Mouse (Mus musculus) brown adipose tissue, adult 24 weeks (tissue): ENCODE results near the gene Rrp36. TPM values are rescaled to one million over a fixed set of nuclear protein-coding genes. Genes with fewer than 3 reads are reported as not detected.
A peak's percentile ranks its signal among the peaks of the same experiment; 100 is the strongest.

Source experiments
- H3K27ac ChIP-seq: fragments of 200-500 bp; replicated peaks from 2 replicates; pipeline ENCODE4 v1.5.1; 2012; ENCODE audit warnings: low read depth, mild to moderate bottlenecking, low read length
- H3K4me1 ChIP-seq: fragments of 200-500 bp; 2 replicates; pipeline ENCODE4 v1.6.1; 2012; ENCODE audit warnings: low read length, mixed read lengths; ENCODE audit not compliant: control insufficient read depth, insufficient read depth, insufficient read length
- H3K4me3 ChIP-seq: fragments of 200-500 bp; 2 replicates; pipeline ENCODE4 v1.5.1; 2012; ENCODE audit warnings: low read depth, mild to moderate bottlenecking, low read length, moderate library complexity; ENCODE audit not compliant: insufficient read depth
- polyA plus RNA-seq: library from polyadenylated mRNA; stranded (reverse); fragments of >200 nt; gene quantifications from 2 replicates; pipeline ENCODE4 v1.2.4, GENCODE M21; 2012; ENCODE audit not compliant: missing spikeins, insufficient read depth, insufficient read length

The Rrp36 gene
- polyA plus RNA-seq, 1 experiment, result 19.7 TPM

DNA sequence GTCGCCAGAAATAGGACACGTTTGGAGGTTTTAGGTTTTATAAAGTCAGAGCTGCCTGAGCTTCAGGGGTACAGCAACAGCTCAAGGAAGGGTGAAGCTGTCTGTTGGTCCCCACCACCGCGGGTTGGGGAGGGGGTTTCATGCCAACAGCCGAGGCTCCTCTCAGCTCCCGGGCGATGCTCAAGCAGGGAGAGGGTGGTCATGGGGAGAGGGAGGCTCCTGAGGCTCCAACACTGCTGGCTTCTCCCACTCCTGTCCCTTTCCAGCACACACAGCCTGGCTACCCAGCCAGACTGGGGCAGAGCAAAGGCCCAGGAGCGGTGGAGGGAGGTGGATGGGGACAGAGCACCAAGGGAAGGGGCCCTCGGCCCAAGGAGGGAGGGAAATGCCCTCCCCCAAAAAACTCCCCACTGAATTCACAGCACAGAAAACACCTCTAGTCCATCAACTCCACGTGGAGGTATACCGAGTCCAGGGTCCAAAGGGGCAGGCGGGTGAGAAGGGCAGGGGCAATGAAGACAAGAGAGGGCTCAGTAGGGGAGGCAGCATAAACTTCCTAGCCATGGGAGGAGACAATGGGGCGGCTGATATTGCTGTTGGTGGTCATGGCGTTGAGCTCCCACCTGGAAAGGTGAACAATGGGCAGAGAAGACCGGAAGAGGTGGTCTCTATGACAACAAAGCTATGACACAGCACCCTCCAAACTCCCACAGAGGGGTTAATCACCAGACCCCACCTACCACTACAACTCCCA lies 555 bp upstream of the Rrp36 start:
- H3K4me1 ChIP-seq, result no peaks in the 10 kb centered on the region
- H3K27ac ChIP-seq, result no peak overlapping the region
- peak overlapping the region; percentile 40 for H3K4me3 ChIP-seq

- H3K4me1 ChIP-seq, result no peaks in the 10 kb centered on the region; the same call in 1 of the 2 replicates
- H3K27ac ChIP-seq, result no peak overlapping the region
- H3K4me3 ChIP-seq, result no peak overlapping the region
These were observed 4.2 kb downstream of the Rrp36 start for GRCm38 (mm10) chr17:46669911-46670310.

DNA sequence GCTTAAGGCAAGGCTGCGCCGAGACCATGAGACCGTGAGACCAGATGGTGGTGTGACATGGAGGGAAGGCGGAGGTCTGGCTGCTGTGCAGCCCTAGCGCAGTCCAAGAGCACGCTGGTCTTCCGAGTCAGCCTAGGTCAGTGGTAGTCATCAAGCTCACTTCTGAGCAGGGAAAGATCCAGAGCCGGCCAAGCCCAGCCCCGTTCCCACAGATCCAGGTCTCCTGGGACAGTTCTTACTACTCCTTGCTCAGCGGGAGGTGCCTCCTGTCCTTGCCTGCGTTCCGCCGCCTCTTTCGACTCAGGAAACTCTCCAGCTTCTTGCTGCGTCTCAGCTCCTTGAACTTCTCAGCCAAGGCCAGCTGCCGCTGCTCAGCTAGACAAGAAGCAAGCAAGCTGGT lies 6.4 kb downstream of the Rrp36 start:
- H3K4me3 ChIP-seq, result no peak overlapping the region
- no peaks in the 10 kb centered on the region; the same call in 1 of the 2 replicates for H3K4me1 ChIP-seq
- H3K27ac ChIP-seq, result peak overlapping the region; percentile 27; the same call in 1 of the 2 replicates

DNA sequence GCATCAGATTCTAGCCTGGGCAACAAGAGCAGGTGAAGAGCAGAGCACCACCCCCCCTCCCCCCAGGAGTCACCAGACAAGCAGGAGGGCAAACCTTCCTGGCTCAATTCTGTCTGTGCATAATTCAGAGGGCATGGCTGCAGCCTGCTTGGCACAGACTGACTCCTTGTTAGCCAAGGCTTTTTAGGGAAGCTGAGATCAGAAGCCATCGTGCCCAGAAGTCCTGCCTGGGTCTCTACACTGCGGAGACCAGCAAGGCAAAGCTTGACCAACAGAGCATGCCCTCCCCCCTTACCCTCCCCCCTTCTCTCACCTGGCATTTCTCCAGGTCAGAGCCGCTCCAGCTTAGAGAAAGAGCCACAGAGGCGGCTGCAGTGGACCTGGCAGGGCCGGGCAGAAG lies 11.4 kb downstream of the Rrp36 start:
- Histone ChIP-seq H3K4me3 (no peak overlapping the region), H3K4me1 (no peaks in the 10 kb centered on the region; the same call in 1 of the 2 replicates), H3K27ac (no peak overlapping the region)

- Histone ChIP-seq H3K4me1 (no peaks in the 10 kb centered on the region), H3K27ac (no peak overlapping the region), H3K4me3 (no peak overlapping the region)
These were observed 12.2 kb downstream of the Rrp36 start for GRCm38 (mm10) chr17:46661981-46662380.

GRCm38 (mm10) chr17:46661351-46661750 lies 12.8 kb downstream of the Rrp36 start:
- Histone ChIP-seq H3K27ac (no peak overlapping the region), H3K4me3 (no peak overlapping the region), H3K4me1 (no peaks in the 10 kb centered on the region)

DNA sequence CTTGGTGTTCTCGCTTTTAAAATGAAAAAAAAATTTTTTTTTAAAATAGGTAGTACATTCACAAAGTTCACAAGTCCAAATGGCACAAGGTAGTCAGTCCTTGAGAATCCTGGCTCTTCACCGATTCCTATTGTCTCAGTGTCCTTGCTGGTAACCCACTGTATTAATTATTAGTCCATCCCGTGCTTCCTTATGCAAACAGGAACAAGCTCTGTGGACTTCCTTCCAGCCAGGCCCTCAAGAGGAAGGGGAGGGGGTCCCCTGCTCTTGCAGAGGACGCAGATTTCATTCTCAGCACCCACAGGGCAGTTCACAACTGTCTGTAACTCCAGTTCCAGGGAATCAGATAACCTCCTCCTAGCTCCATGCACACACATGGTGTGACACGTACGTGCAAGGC lies 18.1 kb downstream of the Rrp36 start:
- Histone ChIP-seq H3K4me1 (peaks cover 12% of the 10 kb centered on the region), H3K4me3 (no peak overlapping the region), H3K27ac (0 out of 2 replicates have a peak overlapping the region, but pooled peaks have one; percentile 17)

DNA sequence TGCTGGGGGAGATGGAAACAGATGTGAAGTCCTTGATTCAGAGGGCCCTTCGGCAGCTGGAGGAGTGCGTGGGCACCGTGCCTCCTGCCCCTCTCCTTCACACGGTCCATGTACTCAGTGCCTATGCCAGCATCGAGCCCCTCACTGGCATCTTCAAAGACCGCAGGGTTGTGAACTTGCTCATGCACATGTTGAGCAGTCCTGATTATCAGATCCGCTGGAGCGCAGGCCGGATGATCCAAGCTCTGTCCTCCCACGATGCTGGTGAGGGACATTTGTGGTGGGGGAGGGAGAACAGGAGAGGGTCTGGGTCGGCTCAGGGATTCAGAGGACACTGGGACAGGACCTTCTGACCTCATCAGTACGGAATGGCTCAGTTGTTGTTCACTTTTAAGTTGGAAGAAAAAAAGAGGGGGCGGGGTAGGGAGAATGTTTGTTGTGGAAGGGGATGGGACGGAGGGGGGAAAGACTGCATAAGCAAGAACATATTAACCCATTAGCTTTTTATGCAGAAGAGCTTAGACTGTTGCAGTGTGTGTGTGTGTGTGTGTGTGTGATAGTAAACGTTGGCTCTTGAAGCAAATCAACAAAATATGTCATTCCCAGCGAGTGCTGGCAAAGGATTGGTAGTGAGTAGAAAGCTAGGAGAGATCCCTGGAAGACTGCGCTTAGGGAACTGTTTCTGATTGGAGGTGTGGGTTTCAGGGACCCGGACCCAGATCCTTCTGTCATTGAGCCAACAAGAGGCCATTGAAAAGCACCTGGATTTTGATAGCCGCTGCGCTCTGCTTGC lies 22.2 kb downstream of the Rrp36 start:
- peaks cover 15% of the 10 kb centered on the region for H3K4me1 ChIP-seq
- 0 out of 2 replicates have a peak overlapping the region, but pooled peaks have one; percentile 73 for H3K27ac ChIP-seq
- H3K4me3 ChIP-seq, result peak overlapping the region; percentile 79

- Histone ChIP-seq H3K4me3 (peak overlapping the region; percentile 79), H3K27ac (peak overlapping the region; percentile 73), H3K4me1 (peaks cover 15% of the 10 kb centered on the region)
These were observed 22.9 kb downstream of the Rrp36 start for GRCm38 (mm10) chr17:46651292-46651691.

DNA sequence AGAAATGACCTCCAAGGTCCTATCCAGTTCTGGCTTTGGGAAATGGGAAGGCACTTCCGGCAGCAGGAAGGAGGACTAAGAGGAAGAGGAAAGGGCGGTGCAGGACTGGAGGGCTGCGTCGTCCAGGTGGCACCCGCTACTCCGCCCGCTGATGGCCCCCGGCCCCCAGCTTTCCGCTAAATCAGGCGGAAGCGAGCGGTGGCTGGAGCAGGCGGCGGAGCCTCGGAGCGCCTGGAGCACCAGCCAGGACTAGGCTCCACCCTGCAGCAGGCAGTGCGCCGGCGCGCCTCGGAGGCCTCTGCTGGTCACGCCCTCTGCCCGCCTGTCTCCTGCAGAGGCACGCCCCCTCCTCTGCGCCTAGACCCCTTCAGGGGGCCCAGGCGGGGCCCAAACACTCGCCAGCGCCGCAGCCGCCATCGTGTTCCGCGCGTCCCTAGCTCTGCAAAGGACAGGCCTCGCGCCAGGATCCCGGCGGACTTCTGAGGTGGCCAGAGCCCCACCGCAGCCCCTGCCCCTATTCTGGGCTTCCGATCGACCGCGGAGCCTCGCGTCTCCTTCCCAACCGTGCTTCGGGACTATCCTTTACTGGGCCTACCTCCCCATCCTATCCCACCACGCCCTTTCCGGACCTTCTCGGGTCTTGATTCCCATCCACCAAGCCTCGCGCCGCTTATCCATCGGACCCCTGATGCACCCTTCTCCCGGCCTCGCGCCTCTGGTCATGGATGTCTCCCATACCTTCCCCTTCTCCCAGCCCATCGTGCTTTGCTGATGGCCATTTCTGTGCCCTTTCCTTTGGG lies 23.7 kb downstream of the Rrp36 start, which contains the start of gene Cul7:
TSS of gene Cul7 (plus strand) at position 106 of the 800 bp plus-strand sequence.
- H3K4me1 ChIP-seq, result peaks cover 12% of the 10 kb centered on the region
- peak within 1 kb of the TSS; percentile 88 for H3K27ac ChIP-seq

GRCm38 (mm10) chr17:46649811-46650210 lies 24.3 kb downstream of the Rrp36 start:
- H3K4me3 ChIP-seq, result peak overlapping the region; percentile 79
- H3K27ac ChIP-seq, result peak overlapping the region; percentile 88
- peaks cover 12% of the 10 kb centered on the region for H3K4me1 ChIP-seq

More for the DNA sequence above, 23.7 kb downstream of the Rrp36 start, which contains the start of gene Cul7:
- peak within 1 kb of the TSS; percentile 79 for H3K4me3 ChIP-seq

DNA sequence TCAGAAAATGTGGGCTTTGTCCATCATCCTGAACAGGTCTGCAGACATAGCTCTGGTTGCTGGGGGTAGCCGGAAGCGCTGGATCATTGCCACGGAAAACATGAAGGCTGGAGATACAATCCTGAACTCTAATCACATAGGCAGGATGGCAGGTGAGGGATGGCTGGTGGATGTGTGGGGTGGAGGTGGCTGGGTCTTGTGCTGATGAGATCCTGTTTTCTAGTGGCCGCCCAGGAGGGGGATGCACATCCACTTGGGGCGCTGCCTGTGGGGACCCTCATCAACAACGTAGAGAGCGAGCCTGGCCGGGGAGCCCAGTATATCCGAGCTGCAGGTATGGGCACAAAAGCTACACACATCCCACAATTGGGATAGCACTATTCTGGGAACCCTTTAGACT lies 25.7 kb downstream of the Rrp36 start:
- no peak overlapping the region for H3K27ac ChIP-seq
- no peak overlapping the region for H3K4me3 ChIP-seq
- peaks cover 14% of the 10 kb centered on the region for H3K4me1 ChIP-seq

DNA sequence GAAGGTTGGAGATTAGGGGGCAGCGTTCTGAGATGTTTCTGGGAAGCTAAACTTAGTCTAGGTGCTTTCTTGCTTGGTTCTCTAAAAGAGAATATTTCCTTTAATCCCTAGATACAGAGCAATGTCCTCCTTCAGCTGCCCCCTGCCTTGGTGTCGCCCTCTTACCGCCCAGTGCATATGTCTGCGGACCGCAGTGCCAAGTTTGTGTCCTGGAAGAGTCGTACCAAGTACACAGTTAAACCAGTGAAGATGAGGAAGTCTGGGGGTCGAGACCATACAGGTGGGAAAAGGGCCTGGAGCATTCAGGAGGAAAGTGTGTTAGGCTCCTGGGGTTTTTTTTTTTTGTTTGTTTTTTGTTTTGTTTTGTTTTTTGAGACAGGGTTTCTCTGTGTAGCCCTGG lies 26.9 kb downstream of the Rrp36 start:
- Histone ChIP-seq H3K27ac (no peak overlapping the region), H3K4me1 (peaks cover 14% of the 10 kb centered on the region), H3K4me3 (no peak overlapping the region)

DNA sequence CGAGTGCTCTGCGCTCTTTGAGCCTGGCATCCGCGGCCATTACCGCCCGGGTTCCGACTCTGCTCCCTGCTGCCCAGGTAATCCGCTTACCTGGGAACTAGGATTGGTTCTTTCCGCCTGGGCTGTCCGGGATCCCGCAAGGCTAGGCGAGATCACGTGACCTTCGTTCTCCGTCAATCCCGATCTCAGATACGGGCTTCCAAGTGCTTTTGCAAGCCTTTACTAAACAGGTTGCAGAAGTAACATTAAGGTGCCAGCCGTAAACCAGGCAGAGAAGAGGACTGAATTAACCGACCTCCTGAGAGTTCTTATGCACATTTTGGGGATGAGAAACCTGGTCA lies 27.9 kb downstream of the Rrp36 start:
- Histone ChIP-seq H3K4me3 (peak overlapping the region; percentile 90), H3K27ac (peak overlapping the region; percentile 84), H3K4me1 (peaks cover 7% of the 10 kb centered on the region)
